Mouse (Mus musculus): Measurements from ENCODE around the gene Lrrc28. TPM values are rescaled to one million over a fixed set of nuclear protein-coding genes. Genes with fewer than 3 reads are reported as not detected.
"Not testable (repeated sequence)": the region's sequence is repeated elsewhere in the genome, so short reads cannot be mapped to it uniquely, and the experiment has no call there.

Gene Lrrc28
- total and polyA plus RNA-seq, 3 experiments: 9.7 to 16.0 TPM; not detected in 1

- peaks cover 4 to 9% of the 10 kb centered on the region in 2 experiments; a peak in 3 of 4 replicates for H3K4me1 ChIP-seq (ENCODE audit: control insufficient read depth in 1 of 2, insufficient read depth in 2 of 2, low read length in 2 of 2)
- no peak overlapping the region for H3K27ac ChIP-seq (ENCODE audit: control insufficient read depth, low read depth, low read length)
- no peak for TF ChIP-seq GABPA (IDR thresholded peaks at IDR 0.05; ENCODE audit: low read depth, low read length)
- TF ChIP-seq USF2 (IDR thresholded peaks at IDR 0.05; ENCODE audit: borderline replicate concordance in 1 of 2, insufficient read depth in 1 of 2, low read depth in 1 of 2, low read length in 2 of 2): no peak
- no peak for TF ChIP-seq GATA1 (IDR thresholded peaks at IDR 0.05; ENCODE audit: low read depth, low read length)
- no peak for TF ChIP-seq CTCF (IDR thresholded peaks at IDR 0.05 in 2 of 3, conservative IDR thresholded peaks at IDR 0.05 in 1 of 3; ENCODE audit: control insufficient read depth in 1 of 3, insufficient read depth in 1 of 3, low read depth in 2 of 3, low read length in 3 of 3, poor library complexity in 1 of 3, severe bottlenecking in 1 of 3)
- TF ChIP-seq ZMIZ1 (IDR thresholded peaks at IDR 0.05; ENCODE audit: low read depth, low read length): no peak
- TF ChIP-seq TAL1 (IDR thresholded peaks at IDR 0.05; ENCODE audit: low read length): no peak
- no peak for TF ChIP-seq TCF12 (IDR thresholded peaks at IDR 0.05; ENCODE audit: low read depth, low read length)
- no peak for TF ChIP-seq RAD21 (IDR thresholded peaks at IDR 0.05; ENCODE audit: low read depth, low read length)
- TF ChIP-seq ETS1 (IDR thresholded peaks at IDR 0.05; ENCODE audit: low read depth, low read length): no peak
- TF ChIP-seq CHD1 (IDR thresholded peaks at IDR 0.05; ENCODE audit: low read depth, low read length): no peak
- TF ChIP-seq UBTF (IDR thresholded peaks at IDR 0.05; ENCODE audit: borderline replicate concordance, insufficient read depth, low read depth, low read length): no peak
- TF ChIP-seq POLR2AphosphoS2 (IDR thresholded peaks at IDR 0.05; ENCODE audit: low read length): no peak
- TF ChIP-seq ZC3H11A (IDR thresholded peaks at IDR 0.05; ENCODE audit: low read depth, low read length): no peak
- no peak for TF ChIP-seq USF1 (IDR thresholded peaks at IDR 0.05; ENCODE audit: low read depth, low read length)
- no peak for TF ChIP-seq MAZ (IDR thresholded peaks at IDR 0.05; ENCODE audit: low read depth, low read length)
- TF ChIP-seq CHD2 (IDR thresholded peaks at IDR 0.05; ENCODE audit: low read length): no peak
- peaks cover 0 to 3% of the 10 kb centered on the region in 2 experiments; a peak in 1 of 4 replicates for H3K36me3 ChIP-seq (ENCODE audit: control insufficient read depth in 1 of 2, insufficient read depth in 2 of 2, low read length in 2 of 2)
- H3K79me2 ChIP-seq (ENCODE audit: control insufficient read depth, insufficient read depth, low read length, poor library complexity): no peaks in the 10 kb centered on the region
- H3K27me3 ChIP-seq (ENCODE audit: control insufficient read depth in 1 of 2, insufficient read depth in 2 of 2, low read length in 2 of 2): no peaks in the 10 kb centered on the region
- no peak overlapping the region for H3K4me3 ChIP-seq (ENCODE audit: control insufficient read depth in 1 of 2, insufficient read depth in 1 of 2, low read depth in 2 of 2, low read length in 2 of 2)
- no peaks in the 10 kb centered on the region for H3K9me3 ChIP-seq (replicated peaks; ENCODE audit: insufficient read depth, low read length)
- DNase-seq (ENCODE audit: low read depth, low spot score): no peak
- H3K9ac ChIP-seq (ENCODE audit: control insufficient read depth, low read depth, low read length, poor library complexity, severe bottlenecking): no peak overlapping the region
These were observed 121.7 kb downstream of the Lrrc28 start for GRCm38 (mm10) chr7:67523400-67523799.

- not testable (repeated sequence) for H3K27me3 ChIP-seq (ENCODE audit: control insufficient read depth in 1 of 2, insufficient read depth in 2 of 2, low read length in 2 of 2); H3K79me2 ChIP-seq (ENCODE audit: control insufficient read depth, insufficient read depth, low read length, poor library complexity); H3K9ac ChIP-seq (ENCODE audit: control insufficient read depth, low read depth, low read length, poor library complexity, severe bottlenecking); H3K9me3 ChIP-seq (replicated peaks; ENCODE audit: insufficient read depth, low read length); H3K4me1 ChIP-seq (ENCODE audit: control insufficient read depth in 1 of 2, insufficient read depth in 2 of 2, low read length in 2 of 2); H3K4me3 ChIP-seq (ENCODE audit: control insufficient read depth in 1 of 2, insufficient read depth in 1 of 2, low read depth in 2 of 2, low read length in 2 of 2); H3K27ac ChIP-seq (ENCODE audit: control insufficient read depth, low read depth, low read length); H3K36me3 ChIP-seq (ENCODE audit: control insufficient read depth in 1 of 2, insufficient read depth in 2 of 2, low read length in 2 of 2); DNase-seq (ENCODE audit: low read depth, low spot score)
These were observed 123.3 kb downstream of the Lrrc28 start for GRCm38 (mm10) chr7:67521731-67522130.
